Mouse (Mus musculus): ENCODE data around the gene Hint1. TPM values are rescaled to one million over a fixed set of nuclear protein-coding genes. Genes with fewer than 3 reads are reported as not detected.
"Not testable (repeated sequence)": the region's sequence is repeated elsewhere in the genome, so short reads cannot be mapped to it uniquely, and the experiment has no call there.

Gene Hint1
- polyA plus RNA-seq, 1 experiment from 2014 or later = 823 TPM

GRCm38 (mm10) chr11:54884197-54884828 is 18.1 kb downstream of the Hint1 start:
- H3K4me2 ChIP-seq = no peak overlapping the region

DNA sequence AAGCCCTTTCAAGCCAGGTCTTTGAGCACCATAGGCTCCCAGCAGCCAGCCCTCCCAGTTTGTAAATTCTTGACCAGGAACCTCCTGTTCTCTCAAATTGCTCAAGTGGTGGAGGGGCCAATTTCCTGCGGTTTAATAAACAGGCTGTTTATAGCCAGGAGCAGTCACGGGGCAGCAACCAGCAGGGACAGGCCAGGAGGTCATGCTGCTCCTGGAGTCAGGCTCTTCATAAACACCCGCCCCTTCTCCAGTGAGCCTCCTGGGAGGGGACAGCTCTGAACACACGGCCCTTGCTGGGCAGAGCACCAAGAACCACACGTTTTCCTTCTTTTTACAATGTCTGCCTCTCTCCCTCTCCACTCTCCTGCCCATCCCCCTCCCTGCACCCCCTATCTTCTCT is 18.8 kb downstream of the Hint1 start:
- no peak for ATAC-seq (ENCODE audit: low FRiP score)
- WGBS = 20% methylated on average over 5 of the region's 5 CpGs
- H3K27ac ChIP-seq = no peak overlapping the region

More at GRCm38 (mm10) chr11:54884197-54884828, 18.1 kb downstream of the Hint1 start:
- Histone ChIP-seq H3K9ac (no peak overlapping the region), H3K36me3 (no peaks in the 10 kb centered on the region), H3K4me1 (replicated peaks) (peaks cover 6% of the 10 kb centered on the region; the same call in 1 of the 2 replicates), H3K4me3 (no peak overlapping the region), H3K9me3 (no peaks in the 10 kb centered on the region), H3K27me3 (peaks cover 10% of the 10 kb centered on the region; the same call in 1 of the 2 replicates), H3K27ac (no peak overlapping the region)
- ATAC-seq (ENCODE audit: low FRiP score) = no peak
- 88% methylated on average over 5 of the region's 5 CpGs for WGBS

DNA sequence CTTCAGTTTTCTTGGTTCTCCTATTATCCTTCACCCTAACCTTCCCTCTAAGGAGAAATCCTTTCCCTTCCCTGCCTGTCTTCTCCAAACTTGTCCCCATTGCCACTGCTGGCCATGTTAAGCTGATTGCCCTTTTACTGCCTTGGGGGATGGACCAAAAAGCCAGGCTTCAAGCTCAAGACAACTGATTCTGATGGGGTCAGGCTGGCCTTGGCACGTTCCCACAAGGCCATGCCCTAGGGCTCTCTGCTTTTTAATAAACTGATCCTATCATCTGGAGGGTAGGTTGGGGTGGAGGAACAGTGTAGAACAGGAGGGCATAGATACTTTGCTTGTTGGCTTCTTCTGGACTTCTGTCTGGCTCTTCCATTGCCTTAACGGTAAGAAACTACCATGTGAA is 19.2 kb downstream of the Hint1 start:
- Histone ChIP-seq H3K27me3 (peaks cover 10% of the 10 kb centered on the region; the same call in 1 of the 2 replicates), H3K4me3 (no peak overlapping the region), H3K36me3 (no peaks in the 10 kb centered on the region), H3K9ac (no peak overlapping the region), H3K9me3 (no peaks in the 10 kb centered on the region), H3K4me2 (no peak overlapping the region), H3K27ac (no peak overlapping the region), H3K4me1 (replicated peaks) (peaks cover 6% of the 10 kb centered on the region; the same call in 1 of the 2 replicates)
- ATAC-seq (ENCODE audit: low FRiP score) = no peak
- 89% methylated on average over 2 of the region's 2 CpGs for WGBS

More for the DNA sequence above, 18.8 kb downstream of the Hint1 start:
- Histone ChIP-seq H3K27me3 (peaks cover 10% of the 10 kb centered on the region; the same call in 1 of the 2 replicates), H3K9ac (no peak overlapping the region), H3K36me3 (no peaks in the 10 kb centered on the region), H3K4me1 (replicated peaks) (peaks cover 6% of the 10 kb centered on the region; the same call in 1 of the 2 replicates), H3K4me2 (no peak overlapping the region), H3K4me3 (no peak overlapping the region), H3K9me3 (no peaks in the 10 kb centered on the region)

DNA sequence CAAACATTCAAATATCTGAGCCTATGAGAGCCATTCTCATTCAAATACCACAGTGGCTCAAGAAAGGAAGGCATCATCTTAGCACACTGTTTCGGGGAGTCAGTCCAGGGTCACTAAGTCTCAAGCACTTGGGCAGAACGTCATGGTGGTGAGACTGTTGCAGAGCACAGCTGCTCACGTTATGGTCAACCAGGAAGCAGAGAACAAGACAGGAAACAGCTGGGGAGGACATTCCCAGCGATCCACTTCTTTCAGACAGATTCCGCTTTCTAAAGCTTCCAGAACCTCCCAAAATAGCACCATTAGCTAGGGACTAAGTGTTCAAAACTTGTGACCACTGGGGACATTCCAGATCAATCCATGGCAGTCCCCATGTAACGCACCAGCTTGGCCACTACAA is 21.7 kb downstream of the Hint1 start:
- no peak for ATAC-seq (ENCODE audit: low FRiP score)
- H3K4me2 ChIP-seq = no peak overlapping the region
- H3K9me3 ChIP-seq = no peaks in the 10 kb centered on the region
- WGBS = 87% methylated on average over 6 of the region's 6 CpGs
- H3K4me3 ChIP-seq = no peak overlapping the region
- no peak overlapping the region for H3K9ac ChIP-seq
- no peaks in the 10 kb centered on the region; the same call in 1 of the 2 replicates for H3K4me1 ChIP-seq (replicated peaks)
- peaks cover 10% of the 10 kb centered on the region; the same call in 1 of the 2 replicates for H3K27me3 ChIP-seq
- no peaks in the 10 kb centered on the region for H3K36me3 ChIP-seq
- no peak overlapping the region for H3K27ac ChIP-seq

DNA sequence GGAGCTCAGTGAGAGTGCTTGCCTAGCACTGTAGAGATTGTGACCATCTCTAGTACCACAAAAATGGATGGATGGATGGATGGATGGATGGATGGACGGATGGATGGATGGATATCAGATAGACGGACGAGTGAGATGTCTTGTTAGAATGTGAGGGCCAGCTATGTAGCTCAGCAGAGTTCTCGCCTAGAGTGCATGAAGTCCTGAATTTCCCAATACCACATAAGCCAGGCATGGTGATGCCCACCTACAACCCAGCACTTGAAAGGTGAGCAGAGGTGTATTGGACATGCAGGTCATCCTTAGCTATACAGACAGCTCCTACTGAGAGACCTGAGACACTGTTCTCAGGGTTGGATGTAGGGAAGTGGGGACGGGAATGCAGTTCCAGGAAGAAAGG is 25.2 kb downstream of the Hint1 start:
- H3K4me3 ChIP-seq = no peak overlapping the region
- H3K27me3 ChIP-seq = 0 out of 2 replicates have a peak, but pooled peaks cover 2% of the 10 kb centered on the region
- H3K9me3 ChIP-seq = no peaks in the 10 kb centered on the region
- no peak for ATAC-seq (ENCODE audit: low FRiP score)
- no peaks in the 10 kb centered on the region for H3K4me1 ChIP-seq (replicated peaks)
- 83% methylated on average over 5 of the region's 5 CpGs for WGBS
- no peaks in the 10 kb centered on the region for H3K36me3 ChIP-seq
- no peak overlapping the region for H3K27ac ChIP-seq
- H3K9ac ChIP-seq = no peak overlapping the region
- H3K4me2 ChIP-seq = no peak overlapping the region

GRCm38 (mm10) chr11:54892091-54892490 is 25.9 kb downstream of the Hint1 start:
- H3K9me3 ChIP-seq = no peaks in the 10 kb centered on the region

DNA sequence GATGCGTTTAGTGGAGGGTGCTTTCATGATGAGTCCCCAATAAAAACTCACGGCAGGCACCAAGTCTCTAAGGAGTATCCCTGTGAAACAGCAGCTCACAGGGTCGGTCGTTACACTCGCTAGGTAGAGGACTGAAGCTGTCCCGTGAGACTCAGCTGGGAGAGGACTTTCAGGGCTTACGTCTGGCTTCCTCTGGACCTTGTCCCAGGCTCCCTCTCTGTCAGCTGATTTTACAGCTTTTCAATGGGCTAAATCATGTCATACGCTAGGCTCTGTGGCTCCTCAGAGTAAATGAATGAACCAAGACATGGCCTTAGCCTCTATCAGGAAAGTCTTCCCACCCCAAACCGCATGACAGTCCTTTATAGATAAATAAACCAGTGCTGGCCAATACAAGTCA is 28.4 kb downstream of the Hint1 start:
- ATAC-seq (ENCODE audit: low FRiP score) = no peak
- Histone ChIP-seq H3K9ac (no peak overlapping the region), H3K4me2 (no peak overlapping the region), H3K4me3 (no peak overlapping the region), H3K9me3 (no peaks in the 10 kb centered on the region), H3K4me1 (replicated peaks) (no peaks in the 10 kb centered on the region), H3K36me3 (no peaks in the 10 kb centered on the region), H3K27me3 (no peaks in the 10 kb centered on the region), H3K27ac (no peak overlapping the region)
- 71% methylated on average over 9 of the region's 9 CpGs for WGBS

More at GRCm38 (mm10) chr11:54892091-54892490, 25.9 kb downstream of the Hint1 start:
- ATAC-seq (ENCODE audit: low FRiP score) = no peak
- Histone ChIP-seq H3K4me3 (no peak overlapping the region), H3K36me3 (no peaks in the 10 kb centered on the region), H3K4me2 (no peak overlapping the region), H3K27ac (no peak overlapping the region), H3K4me1 (replicated peaks) (no peaks in the 10 kb centered on the region), H3K9ac (no peak overlapping the region), H3K27me3 (no peaks in the 10 kb centered on the region)
- WGBS = 54% methylated on average over 7 of the region's 7 CpGs

- H3K4me1 ChIP-seq (replicated peaks); H3K4me3 ChIP-seq; H3K9me3 ChIP-seq; H3K9ac ChIP-seq; H3K4me2 ChIP-seq; ATAC-seq (ENCODE audit: low FRiP score); H3K27ac ChIP-seq; H3K36me3 ChIP-seq; H3K27me3 ChIP-seq: not testable (repeated sequence)
- WGBS = 93% methylated on average over 3 of the region's 3 CpGs
Observed at GRCm38 (mm10) chr11:54896646-54897045, 30.5 kb downstream of the Hint1 start.

DNA sequence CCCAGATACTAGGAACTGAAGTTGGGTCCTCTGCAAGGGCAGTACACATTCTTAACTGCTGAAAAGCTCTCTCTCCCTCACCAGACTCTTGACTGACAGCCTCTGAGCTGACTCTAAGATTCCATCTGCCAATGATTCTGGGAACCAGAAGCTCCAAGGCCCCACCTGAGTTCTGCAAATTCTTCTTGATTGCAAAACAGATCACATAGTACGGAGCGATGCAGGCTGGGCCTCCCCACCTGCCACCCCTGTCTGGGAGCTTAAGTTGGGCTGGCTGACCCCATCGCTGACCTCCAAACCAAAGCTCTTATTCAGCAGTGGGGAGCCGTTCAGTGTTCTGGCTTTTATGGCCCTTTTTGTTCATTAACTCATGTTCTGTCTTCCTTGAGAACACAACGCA is 31.3 kb downstream of the Hint1 start:
- Histone ChIP-seq H3K36me3 (no peaks in the 10 kb centered on the region), H3K27me3 (no peaks in the 10 kb centered on the region), H3K4me2 (no peak overlapping the region), H3K9me3 (no peaks in the 10 kb centered on the region), H3K4me1 (replicated peaks) (peaks cover 3% of the 10 kb centered on the region; the same call in 1 of the 2 replicates), H3K27ac (no peak overlapping the region), H3K9ac (no peak overlapping the region), H3K4me3 (no peak overlapping the region)
- 36% methylated on average over 5 of the region's 5 CpGs for WGBS
- no peak for ATAC-seq (ENCODE audit: low FRiP score)

DNA sequence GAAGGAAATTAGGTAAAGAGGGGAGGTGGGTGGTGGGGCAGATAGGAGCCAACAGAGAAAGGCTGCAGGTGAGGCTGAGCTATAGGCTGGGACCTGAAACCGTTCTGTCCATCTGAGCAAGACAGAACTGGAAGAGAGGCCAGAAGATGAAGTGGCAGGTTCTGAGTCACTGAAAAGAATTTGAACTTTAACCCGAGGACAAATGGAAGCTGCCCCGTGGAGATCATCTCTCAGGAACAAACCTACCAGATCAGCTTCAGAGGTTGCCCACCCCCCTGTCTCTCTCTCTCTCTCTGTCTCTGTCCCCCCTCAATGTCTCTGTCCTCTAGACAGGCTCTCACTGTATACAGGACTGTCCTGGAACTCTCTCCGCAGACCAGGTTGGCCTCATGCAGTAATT is 33.5 kb downstream of the Hint1 start:
- WGBS = 75% methylated on average over 4 of the region's 4 CpGs
- H3K9ac ChIP-seq = no peak overlapping the region
- ATAC-seq (ENCODE audit: low FRiP score) = no peak
- H3K27me3 ChIP-seq = no peaks in the 10 kb centered on the region
- H3K4me1 ChIP-seq (replicated peaks) = peaks cover 18% of the 10 kb centered on the region
- no peaks in the 10 kb centered on the region for H3K9me3 ChIP-seq
- H3K27ac ChIP-seq = no peak overlapping the region
- no peak overlapping the region for H3K4me2 ChIP-seq
- no peaks in the 10 kb centered on the region for H3K36me3 ChIP-seq
- no peak overlapping the region for H3K4me3 ChIP-seq

DNA sequence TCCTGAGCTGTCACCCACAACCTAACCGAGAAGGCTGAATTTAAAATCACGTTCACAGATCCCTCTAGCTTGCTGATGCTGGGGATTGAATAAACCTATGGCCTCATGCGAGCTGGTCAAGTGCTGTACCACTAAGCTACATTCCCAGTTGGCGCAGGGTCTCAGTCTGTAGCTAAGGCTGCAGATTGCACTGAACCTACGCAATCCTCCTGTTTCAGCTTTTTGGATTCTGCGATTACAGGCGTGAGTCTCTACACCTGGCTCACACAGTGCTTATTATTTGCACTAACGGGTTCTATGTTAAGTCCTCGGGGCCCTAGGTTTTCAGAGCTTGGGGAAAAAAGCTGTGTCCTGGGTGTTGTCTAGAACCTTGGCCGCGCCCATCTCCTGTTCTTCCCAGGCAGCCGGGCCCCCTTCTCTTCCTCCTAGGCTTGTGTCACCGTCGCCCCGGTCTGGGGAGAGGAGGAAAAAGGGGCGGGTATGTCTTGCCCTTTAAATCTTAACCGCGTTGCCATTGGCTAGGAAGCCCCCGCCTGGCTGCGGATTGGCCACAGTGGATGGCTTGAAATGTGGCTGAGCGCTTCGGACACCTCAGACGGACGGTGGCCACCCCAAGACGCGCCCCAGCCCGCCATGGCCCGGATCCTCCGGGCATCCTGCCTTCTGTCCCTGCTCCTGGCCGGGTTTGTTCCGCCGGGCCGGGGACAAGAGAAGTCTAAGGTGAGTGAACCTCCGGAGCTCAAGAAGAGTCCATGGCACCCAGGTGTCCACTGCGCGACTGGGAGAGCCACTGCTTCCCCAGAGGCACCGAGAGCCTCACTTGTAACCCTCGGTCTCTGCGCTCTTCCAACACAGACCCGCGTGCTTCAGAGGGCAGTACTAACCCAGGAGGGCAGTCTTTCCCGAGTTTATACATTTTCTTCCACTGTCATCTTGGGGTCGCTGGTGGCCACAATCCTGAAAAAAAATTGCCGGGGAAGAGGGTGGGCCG is 36.4 kb downstream of the Hint1 start, which contains the start of gene Gpx3:
TSS of gene Gpx3 (plus strand) at position 121 of the 991 bp plus-strand sequence.
- Histone ChIP-seq H3K4me2 (peak within 1 kb of the TSS; percentile 80), H3K4me3 (peak within 1 kb of the TSS; percentile 55), H3K27me3 (no peaks in the 10 kb centered on the region), H3K9me3 (no peaks in the 10 kb centered on the region), H3K9ac (peak within 1 kb of the TSS; percentile 69), H3K36me3 (no peaks in the 10 kb centered on the region), H3K27ac (no peak within 1 kb of the TSS), H3K4me1 (replicated peaks) (peaks cover 18% of the 10 kb centered on the region)
- peak; percentile 91 for ATAC-seq (ENCODE audit: low FRiP score)
- WGBS = 14% methylated on average over 45 of the region's 45 CpGs

DNA sequence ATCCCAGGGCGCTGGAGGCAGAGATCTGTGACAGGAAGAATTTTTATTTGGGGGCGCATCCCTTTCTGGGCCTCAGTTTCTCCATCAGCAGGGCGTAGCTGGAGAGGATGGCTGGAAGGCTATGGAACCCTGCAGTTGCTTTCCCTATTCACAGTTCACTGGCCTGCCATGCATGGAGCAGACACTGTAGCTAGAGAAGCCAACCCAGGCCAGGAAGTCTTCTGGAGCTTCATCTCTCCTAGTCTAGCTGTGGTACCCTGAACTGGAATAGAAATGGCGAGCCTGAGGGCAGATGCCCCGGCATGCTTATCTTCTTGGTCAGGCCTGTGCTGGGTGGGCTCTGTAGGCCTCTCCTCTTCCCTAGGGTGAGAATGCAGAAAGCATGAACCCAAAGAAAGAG is 37.2 kb downstream of the Hint1 start:
- Histone ChIP-seq H3K9me3 (no peaks in the 10 kb centered on the region), H3K9ac (peak overlapping the region; percentile 69), H3K4me1 (replicated peaks) (peaks cover 18% of the 10 kb centered on the region), H3K4me2 (peak overlapping the region; percentile 80), H3K36me3 (peaks cover 3% of the 10 kb centered on the region; the same call in 1 of the 2 replicates), H3K27me3 (no peaks in the 10 kb centered on the region), H3K27ac (no peak overlapping the region), H3K4me3 (peak overlapping the region; percentile 55)
- 74% methylated on average over 5 of the region's 5 CpGs for WGBS
- no peak for ATAC-seq (ENCODE audit: low FRiP score)

All from hindbrain, embryonic 13.5 days (tissue).